Mouse (Mus musculus): ENCODE measurements around the gene 2810004N23Rik.

2810004N23Rik gene

DNA sequence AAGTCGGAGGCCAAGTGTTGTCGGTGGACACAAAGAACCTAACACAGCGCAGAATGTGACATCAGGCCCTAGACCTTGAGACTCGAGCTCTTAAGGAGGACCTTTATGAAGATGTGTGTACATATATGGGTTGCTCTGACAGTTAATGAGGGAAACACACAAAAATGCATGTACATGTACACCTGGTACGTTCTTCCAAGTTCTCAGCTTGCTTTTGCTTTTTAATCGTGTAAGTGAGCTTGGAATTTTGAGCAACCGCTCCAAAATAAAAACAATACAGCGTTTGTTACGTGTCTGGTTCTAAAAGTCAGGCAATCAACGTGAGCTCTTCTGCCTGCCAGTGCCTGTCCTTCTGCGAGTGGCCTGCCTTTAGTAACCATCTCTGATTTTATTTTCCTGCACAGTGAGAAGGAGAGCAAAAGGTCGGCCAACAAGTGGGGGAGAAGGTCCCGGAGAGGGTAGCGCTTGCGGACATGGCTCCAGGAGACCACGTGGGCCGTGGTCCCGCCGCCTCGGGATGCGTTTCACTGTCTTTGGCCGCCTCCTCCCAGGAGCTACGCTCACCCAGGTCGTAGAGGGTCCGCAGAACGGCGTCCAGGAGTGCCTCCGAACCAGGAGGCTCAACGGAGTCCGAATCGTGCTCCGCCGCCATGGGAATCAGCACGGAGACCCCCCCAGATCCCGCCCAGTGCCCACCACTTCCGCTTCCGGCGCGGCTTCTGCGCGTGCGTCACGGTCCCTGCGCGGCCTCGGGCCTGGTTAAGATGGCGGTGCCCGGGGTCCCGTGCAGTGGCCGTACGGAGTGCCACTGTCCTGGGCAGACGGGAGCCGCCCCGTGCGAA is at the start of gene 2810004N23Rik, which contains the start of gene Gnpat:
Gene 2810004N23Rik (minus strand): TSS at position 800 of the 842 bp plus-strand sequence.
Gene Gnpat (plus strand): TSS at position 713 of the 842 bp plus-strand sequence.
- in situ Hi-C loops (cut with MboI, MseI), result no loop called here

DNA sequence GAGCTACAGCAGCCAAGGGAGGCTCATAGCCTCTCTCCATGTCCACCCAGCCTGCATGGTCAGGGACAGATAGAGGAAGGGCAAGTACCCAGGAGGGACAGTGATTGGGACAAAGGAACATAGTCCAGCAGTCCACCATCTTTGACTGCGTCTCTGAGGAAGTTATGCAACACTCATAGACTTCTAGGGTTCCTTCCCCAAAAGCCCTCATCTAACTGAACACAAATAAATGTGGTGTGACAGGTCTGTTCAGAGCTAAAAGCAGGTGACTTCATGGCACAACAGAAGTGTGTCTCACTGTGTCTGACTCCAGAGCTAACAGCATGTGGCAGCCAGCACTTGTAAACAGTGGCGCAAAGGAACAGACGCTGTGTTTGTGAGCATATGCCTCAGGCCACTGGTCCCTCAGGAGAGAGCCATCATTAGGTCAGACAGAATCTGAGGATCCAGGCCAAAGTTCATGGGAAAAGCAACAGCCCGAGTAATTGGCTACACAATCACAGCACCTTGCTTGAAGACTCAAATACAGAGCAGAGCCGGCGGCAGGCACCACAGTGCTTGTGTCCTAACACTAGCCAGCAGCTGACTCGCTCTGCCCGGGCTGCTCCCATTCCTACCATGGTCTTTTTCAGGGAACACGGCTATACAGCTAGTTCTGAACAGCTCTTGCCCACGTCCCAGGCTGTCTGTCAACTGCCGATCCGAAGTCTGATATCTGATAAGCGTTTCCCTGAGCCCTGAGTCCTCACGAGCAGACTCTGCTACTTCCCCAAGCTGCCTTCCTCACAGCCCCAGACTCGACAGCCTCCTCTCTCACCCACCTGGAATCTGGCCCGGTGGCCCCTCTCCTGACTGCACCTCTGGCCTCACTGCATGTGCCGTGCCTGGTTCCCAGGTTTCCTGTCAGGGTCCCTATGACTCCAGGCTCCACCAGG is 49.3 kb upstream of the 2810004N23Rik start:
- in situ Hi-C loops (cut with MboI, MseI), result no loop called here

DNA sequence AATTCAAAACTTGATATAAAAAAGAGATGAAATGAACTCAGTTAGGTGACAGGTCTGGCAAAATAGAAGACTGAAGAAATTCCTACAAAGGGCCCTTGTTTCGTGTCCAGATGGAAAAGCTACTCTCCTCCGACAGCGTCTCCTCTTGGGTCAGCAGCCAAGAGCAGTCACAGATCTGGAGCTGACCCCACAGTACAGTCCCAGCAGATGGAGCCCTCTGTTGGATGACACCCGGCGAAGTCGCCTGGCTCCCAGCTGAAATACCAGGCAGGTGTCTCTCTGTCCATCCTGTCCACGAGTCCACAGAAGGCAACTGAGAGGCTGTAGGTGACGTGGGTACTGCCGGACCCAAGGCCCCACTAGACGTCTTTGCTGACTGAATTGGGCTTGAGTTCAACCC is 47.4 kb upstream of the 2810004N23Rik start:
- in situ Hi-C loops (cut with MboI, MseI), result no loop called here

DNA sequence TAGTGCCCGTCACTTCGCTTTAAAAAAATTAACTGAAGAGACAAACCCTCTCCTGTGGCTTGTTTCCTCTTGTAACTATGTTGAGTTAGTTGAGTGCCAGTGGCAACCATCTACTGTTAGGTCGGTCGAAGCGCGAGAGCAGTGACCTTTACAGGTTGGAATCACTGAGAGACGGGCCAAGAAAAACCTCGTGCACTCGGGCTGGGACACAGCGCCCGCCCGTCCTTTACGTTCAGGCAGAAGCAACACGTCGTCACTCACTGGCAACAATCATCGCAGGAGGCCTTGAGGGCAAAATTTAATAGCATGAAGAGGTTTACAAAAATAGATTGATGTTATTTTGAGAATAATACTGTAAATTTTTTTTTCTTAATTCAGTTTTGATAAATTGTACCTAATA is 47.0 kb upstream of the 2810004N23Rik start:
- in situ Hi-C loops (cut with MboI, MseI), result no loop called here

DNA sequence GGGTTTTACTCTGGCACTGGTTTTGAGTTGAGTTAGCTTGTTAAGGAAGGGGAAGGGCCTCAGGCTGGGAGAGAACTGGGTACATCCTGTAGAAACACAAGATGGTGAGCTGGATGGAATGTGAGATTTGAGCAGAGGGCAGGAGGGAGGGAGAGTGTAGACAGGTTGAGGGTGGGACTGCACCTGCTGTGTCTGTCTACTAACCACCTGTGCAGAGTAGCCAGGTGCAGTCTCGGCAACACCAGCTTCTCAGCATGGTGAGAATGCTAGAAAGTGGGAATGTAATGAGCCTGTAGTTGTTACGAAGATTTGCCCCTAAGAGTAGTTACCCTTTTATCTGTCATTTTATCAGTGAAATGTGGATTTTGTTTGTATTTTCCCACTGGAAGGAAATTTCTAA is 42.6 kb upstream of the 2810004N23Rik start:
- in situ Hi-C loops (cut with MboI, MseI), result no loop called here

DNA sequence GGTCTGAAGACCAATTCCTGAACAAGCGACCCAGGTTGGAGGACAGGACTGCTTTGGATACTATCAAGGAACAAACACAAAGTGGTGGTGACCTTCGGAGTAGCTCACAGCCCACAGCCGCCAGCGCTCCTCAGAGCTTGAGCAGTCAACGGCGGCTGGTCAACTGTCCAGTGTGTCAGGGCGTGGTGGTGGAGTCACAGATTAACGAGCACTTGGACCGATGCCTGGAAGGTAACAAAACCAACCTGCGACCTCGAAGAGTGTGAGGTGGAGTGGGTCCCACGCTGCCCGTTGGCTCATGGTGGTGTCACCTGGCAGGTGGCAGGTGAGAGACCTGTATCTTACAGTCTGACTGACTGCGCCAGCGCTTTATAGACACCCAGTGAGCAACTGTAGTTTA is 40.3 kb upstream of the 2810004N23Rik start:
- in situ Hi-C loops (cut with MboI, MseI), result no loop called here

DNA sequence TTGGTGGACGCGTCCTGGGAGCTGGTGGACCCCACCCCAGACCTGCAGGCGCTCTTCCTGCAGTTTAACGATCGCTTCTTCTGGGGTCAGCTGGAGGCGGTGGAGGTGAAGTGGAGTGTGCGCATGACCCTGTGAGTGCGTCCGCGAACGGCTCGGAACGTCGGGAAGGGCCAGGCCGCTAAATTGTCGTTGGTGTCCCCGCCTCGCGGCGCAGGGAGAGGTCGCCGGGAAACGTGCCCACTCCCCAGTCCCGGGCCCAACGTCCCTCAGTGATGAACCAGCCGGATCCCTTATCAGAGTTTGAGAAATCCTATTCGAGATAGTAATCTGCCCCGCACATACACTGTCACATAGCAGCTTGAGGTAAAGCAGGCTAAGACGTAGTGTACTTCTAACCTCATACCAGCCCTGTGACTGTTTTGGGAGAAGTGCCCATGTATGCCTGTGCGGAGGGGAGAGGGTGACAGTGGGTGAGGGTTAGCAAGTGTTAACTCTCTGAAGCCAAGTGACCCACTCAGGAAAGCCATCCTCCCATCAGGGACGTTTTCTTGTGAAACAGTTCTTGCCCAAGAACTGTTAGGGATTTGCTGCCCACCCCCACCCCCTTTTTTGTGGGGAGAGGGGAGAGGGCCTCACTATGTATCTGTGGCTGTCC is 35.5 kb upstream of the 2810004N23Rik start:
- in situ Hi-C loops (cut with MboI, MseI), result loop anchor here in 1 of 2 experiments (25.0 kb wide), 1 partner anchor 1539 kb away; no protein-coding TSS in a partner anchor

DNA sequence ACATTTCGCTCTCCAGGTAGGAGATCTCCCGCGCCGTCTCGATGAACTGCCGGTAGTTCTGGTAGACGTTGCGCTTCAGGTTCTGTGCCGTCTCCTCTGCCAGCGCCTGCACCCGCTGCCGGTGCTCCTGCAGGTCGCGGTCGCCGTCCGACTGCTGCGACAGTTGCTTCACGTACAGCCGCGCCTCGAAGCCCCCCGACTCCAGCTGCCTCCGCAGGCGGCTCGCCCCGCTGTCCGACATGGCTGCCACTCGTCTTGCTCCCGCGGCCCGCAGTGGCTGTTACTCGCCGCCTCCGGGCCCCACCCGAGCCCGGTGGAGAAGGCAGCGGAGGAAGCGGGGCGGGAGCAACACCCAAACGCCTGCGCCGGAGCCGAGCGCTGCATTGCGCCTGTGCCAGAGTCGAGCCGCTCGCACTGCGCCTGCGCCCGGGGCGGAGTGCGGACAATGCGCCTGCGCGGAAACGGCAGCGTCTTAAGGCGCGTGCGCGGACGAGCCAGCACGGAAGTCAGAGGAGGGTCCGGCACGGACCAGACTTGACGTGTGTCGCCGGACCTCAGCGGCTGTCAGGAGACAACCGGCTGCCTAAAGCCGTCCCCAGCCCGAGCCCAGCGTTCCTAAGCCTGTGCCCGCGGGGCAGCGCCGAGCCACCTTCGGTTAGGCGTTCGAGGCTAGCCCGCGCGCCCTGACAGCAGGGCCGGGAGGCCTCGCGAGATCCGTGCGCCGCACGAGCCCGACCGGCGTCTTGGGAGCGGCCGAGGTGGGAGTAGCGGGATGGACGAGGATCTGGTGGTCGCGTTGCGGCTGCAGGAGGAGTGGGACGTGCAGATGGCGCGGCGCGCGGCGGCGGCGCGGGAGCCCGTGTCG is 34.7 kb upstream of the 2810004N23Rik start, which contains the start of the genes Exoc8 and Sprtn:
Gene Exoc8 (minus strand): TSS at position 320 of the 865 bp plus-strand sequence.
Gene Sprtn (plus strand): TSS at position 501 of the 865 bp plus-strand sequence.
- in situ Hi-C loops (cut with MboI, MseI), result loop anchor here in 1 of 2 experiments (25.0 kb wide), 1 partner anchor 1540 kb away; no protein-coding TSS in a partner anchor

DNA sequence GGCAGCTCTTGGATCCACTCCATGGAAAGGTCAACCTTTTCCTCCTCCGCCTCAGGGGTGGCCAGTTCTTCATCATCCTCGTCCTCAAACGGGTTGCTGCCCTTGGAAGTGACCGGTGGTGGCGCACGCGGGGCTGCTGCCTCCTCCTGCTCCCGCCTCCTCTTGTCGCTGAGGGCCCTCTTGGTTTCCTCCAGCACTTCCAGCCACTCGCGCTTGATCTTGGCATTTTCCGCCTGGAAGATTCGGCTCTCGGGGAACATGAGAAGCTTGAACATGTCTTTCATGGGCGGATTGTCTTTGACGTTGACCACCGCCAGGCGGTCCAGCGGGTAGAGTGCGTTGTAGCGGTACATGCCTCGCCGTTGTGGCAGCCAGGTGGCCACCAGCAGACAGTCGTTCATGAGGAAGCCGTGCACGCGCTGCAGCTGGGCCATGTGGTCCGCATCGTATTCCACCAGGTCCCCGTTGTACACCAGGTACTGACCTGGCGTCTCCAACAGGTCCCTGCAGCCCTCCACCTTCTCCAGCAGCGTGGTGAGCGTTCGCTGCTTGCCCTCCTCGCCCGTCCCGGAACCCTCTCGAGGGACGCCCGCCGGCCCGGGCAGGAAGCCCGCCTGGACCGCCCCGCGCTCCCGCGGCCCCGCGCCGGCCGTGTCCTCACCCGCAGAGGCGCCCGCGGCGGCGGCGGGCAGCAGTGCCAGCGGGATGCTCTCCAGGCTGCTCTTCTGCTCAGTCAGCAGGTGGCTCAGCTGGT is 33.9 kb upstream of the 2810004N23Rik start:
- in situ Hi-C loops (cut with MboI, MseI), result loop anchor here in 1 of 2 experiments (25.0 kb wide), 1 partner anchor 1540 kb away; no protein-coding TSS in a partner anchor

DNA sequence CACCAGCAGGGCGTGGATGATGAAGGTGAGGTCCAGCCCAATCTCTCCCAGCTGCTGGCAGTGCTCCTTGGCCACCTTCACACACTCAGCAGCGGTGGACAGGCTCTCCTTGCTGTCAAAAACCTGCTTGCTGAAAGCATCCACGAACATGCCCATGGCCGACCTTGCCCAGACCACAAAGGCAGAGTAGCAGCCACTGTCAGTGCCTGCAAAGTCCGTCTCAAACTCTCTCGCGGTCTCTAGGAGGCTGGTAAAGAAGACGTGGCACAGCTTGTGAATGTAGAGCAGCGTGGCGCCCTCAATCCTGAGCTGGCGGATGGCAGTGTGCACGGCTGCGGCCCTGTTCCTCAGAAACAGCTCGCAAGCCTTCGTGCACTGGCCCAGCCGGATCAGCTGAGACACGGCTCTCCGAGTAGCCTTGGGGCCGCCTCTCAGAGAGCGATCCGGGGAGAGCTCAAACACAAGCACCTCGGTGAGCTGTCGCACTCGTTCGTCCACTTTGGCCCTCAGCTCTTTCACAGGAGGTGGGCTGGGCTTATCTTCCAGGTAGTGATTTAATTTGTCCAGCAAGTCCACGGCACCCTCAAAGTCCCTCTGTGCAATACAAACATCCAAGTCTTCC is 33.2 kb upstream of the 2810004N23Rik start:
- in situ Hi-C loops (cut with MboI, MseI), result loop anchor here in 1 of 2 experiments (25.0 kb wide), 1 partner anchor 1541 kb away; no protein-coding TSS in a partner anchor

DNA sequence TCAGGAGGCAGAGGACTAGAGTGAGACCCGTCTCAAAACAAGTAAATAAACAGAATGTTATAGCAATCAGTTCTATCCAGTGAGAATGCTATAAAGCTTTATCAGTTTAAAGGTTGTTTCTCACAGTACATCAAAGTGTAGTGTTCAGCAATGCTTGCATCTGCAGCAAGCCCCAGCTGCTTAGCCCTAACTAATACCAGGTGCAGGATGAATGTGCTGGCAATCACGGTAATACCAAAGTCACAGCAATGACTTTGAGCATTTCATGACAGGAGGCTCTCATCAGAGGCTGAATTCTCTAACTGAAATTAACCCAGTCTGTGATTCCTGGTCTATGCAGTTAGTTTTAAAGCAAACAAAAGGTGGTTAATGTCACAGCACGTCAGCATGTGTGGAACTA is 29.7 kb upstream of the 2810004N23Rik start:
- in situ Hi-C loops (cut with MboI, MseI), result loop anchor here in 1 of 2 experiments (25.0 kb wide), 1 partner anchor 1545 kb away; no protein-coding TSS in a partner anchor

DNA sequence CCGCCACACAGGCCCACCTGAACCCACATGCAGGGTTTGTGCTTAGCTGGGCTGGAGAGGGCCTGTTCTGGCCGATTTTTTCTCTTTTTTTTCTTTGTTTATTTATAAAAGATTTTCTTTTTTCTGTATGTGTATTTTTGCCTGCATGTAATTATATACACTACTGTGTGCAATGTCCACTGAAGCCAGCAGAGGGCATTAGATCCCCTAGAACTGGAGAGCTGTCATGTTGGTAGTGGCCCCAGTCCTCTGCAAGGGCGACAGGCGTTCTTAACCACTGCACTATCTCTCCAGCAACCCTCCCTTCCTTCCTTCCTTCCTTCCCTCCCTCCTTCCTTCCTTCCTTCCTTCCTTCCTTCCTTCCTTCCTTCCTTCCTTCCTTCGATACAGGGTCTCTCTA is 25.5 kb upstream of the 2810004N23Rik start:
- in situ Hi-C loops (cut with MboI, MseI), result loop anchor here in 1 of 2 experiments (25.0 kb wide), 1 partner anchor 1549 kb away; no protein-coding TSS in a partner anchor

DNA sequence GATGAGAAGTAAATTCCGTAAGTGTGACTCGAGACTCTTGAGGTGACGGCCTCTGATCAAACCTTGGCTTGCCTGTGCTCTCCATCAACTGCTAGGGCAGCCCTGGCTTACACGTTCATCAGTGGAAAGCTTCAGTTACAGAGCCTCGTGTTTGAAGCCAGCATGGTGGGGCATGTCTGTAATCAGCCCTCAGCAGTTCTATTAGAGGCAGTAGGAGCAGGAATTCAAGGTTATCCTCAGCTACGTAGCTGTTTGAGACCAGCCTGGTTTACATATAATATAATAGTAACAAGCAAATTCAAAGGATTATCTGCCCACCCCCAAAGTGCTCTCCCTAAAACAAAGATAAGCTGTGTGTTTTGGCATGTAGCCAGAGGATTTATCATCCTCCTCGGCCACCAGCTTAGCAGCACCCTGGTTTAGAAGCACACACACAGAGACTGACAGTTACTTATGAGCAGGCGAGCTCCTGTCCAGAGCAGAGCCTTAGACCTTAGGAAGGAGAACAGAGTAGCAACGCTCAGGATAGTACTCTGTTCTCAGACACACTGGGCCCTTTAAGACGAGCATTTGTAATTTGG is 16.1 kb upstream of the 2810004N23Rik start:
- in situ Hi-C loops (cut with MboI, MseI), result loop anchor here in 1 of 2 experiments (25.0 kb wide), 1 partner anchor 1558 kb away; no protein-coding TSS in a partner anchor

DNA sequence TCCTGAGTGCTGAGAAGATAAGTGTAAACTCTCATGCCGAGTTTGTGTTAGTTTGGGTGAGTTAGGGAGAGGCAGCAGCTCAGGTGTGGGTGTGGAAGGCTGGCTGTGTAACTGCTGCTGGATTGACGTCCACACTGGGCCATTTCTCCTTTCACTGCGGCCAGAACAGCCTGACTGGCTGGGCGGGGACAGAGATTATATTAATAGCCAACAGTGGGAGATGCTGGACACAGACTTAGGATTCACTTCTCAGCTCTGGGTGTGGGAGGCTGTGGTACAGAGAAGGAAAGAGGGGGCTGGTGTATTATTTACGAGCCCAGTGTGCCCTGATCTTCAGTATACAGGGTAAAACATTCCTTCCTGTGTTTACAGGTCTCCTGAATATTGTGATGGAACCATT is 15.2 kb upstream of the 2810004N23Rik start:
- in situ Hi-C loops (cut with MboI, MseI), result loop anchor here in 1 of 2 experiments (25.0 kb wide), 1 partner anchor 1559 kb away; no protein-coding TSS in a partner anchor

DNA sequence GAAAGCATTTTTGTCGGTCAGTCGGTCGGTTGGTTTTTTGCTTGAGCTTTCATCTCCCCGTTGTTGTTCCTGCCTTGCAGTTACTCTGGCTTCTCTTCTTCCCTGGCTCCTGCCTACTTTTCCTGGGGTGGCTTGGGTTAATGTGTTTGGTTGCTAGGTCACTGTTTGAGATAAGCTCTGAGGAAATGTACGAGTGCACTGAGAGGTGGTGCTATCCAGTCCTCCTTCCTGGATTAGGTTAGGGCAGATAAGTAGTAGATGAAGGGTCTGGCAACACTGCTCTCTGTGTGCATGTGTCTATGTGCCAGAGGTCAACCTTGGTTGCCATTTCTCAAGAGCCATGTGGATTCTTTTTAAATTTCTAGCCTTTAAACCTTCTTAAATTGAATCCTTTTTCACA is 9.8 kb upstream of the 2810004N23Rik start:
- in situ Hi-C loops (cut with MboI, MseI), result no loop called here

DNA sequence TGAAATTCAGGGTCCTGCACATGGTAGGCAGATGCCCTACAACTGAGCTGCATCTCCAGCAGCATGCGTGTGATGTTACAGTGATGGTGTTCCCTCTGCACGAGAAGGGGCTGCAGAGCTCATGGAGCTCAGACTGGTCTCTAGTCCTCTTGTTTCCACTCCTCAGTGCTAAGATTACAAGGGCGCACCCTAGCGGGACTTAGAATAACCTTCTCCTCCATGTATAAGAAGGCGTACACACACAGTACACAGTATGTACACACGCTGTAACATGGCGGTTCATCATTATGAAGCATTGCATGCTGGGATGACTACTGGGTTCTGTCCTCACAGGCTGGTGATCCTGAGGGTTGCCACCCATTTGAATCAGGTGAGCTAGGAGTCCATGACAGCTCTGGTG is 9.2 kb upstream of the 2810004N23Rik start:
- in situ Hi-C loops (cut with MboI, MseI), result no loop called here

DNA sequence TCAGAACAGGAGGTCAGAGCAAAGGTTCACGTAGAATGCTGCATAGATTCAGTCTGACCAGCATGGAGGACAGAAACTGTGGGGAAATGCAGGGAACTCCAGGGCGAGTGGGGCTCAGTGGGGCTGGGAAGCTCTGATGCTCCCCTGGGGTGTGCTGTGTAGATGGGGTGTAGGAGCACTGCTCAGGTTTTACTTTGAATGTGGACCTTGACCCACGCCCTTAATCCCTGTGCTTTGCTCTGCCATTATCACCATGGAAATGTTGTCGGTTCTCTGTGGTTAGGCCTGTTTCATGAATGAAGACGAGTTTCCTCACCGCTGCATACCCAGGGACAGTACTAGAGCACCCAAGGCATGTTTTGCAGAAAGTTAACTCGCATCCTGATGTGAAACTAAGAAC is 8.6 kb upstream of the 2810004N23Rik start:
- in situ Hi-C loops (cut with MboI, MseI), result no loop called here

DNA sequence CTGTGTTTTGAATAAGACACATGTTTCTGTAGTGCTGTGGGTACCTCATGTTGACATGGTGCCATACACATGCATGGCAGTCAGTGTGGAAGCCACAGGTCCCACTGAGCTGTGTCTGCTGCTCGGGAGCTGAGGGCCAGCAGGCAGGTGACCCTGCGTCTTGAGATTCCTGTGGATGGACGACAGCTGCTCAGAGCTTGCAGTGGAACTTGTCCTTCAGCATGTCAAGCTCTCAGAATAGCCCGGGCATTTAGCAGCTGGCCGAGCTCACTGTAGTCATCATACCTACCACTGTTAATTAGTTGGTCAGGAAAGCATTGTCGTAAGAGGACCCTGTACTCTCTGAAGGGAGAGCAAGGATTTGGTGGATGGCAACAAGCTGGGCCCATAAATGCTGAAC is 6.8 kb upstream of the 2810004N23Rik start:
- in situ Hi-C loops (cut with MboI, MseI), result no loop called here

Measured in T-helper 17 cell (primary cell).